Mouse (Mus musculus) bone marrow, adult 2 months (tissue): ENCODE results near the gene Fezf2. TPM values are rescaled to one million over a fixed set of nuclear protein-coding genes. Genes with fewer than 3 reads are reported as not detected.

Source experiments
- H3K27ac ChIP-seq: fragments of 200-500 bp; 2 replicates; pipeline ENCODE4 v1.5.1; 2012; ENCODE audit warnings: low read depth, mild to moderate bottlenecking, control low read depth, inconsistent platforms, low read length; ENCODE audit not compliant: control insufficient read depth, poor library complexity, insufficient read depth
- H3K4me1 ChIP-seq: fragments of 200-500 bp; 2 replicates; pipeline ENCODE4 v1.6.1; 2011; ENCODE audit warnings: low read length; ENCODE audit not compliant: control insufficient read depth, insufficient read depth
- H3K4me3 ChIP-seq: fragments of 200-500 bp; replicated peaks from 2 replicates; pipeline ENCODE3; 2011; ENCODE audit warnings: mild to moderate bottlenecking, low read depth, low read length, control low read depth; ENCODE audit not compliant: control insufficient read depth
- CTCF ChIP-seq: fragments of 200-500 bp; IDR thresholded peaks from 2 replicates; pipeline ENCODE4 v1.5.1; 2011; ENCODE audit warnings: low read length, control low read depth; ENCODE audit not compliant: control insufficient read depth, insufficient read depth
- POLR2A ChIP-seq: fragments of 200-500 bp; IDR thresholded peaks from 2 replicates; pipeline ENCODE4 v1.6.1; 2011; ENCODE audit warnings: low read depth, mild to moderate bottlenecking, control low read depth, low read length, borderline replicate concordance; ENCODE audit not compliant: control insufficient read depth
- WGBS: fragments of 180-500 bp; shearing (Covaris S2); methylation state at CpG from one replicate; pipeline ENCODE4 v1.1.7; 2018; 5-methylcytosine and 5-hydroxymethylcytosine counted together
- polyA plus RNA-seq: library from polyadenylated mRNA; stranded (reverse); fragments of >200 nt; gene quantifications from 2 replicates; pipeline ENCODE4 v1.2.4, GENCODE M21; 2011; ENCODE audit warnings: low replicate concordance; ENCODE audit not compliant: missing spikeins, insufficient read depth, insufficient read length

Fezf2 gene
- polyA plus RNA-seq, 1 experiment: not detected

GRCm38 (mm10) chr14:12340238-12341074, 7.5 kb downstream of the Fezf2 start:
- 3% methylated on average over 19 of the region's 19 CpGs for WGBS
- TF ChIP-seq POLR2A (no peak), CTCF (no peak)
- Histone ChIP-seq H3K4me3 (no peak overlapping the region), H3K4me1 (no peaks in the 10 kb centered on the region), H3K27ac (no peak overlapping the region)

GRCm38 (mm10) chr14:12338811-12339565, 9.0 kb downstream of the Fezf2 start:
- Histone ChIP-seq H3K4me1 (no peaks in the 10 kb centered on the region), H3K4me3 (no peak overlapping the region), H3K27ac (no peak overlapping the region)
- TF ChIP-seq CTCF (no peak), POLR2A (no peak)
- 12% methylated on average over 10 of the region's 10 CpGs for WGBS

- Histone ChIP-seq H3K27ac (no peak overlapping the region), H3K4me1 (no peaks in the 10 kb centered on the region), H3K4me3 (no peak overlapping the region)
- WGBS: 11% methylated on average over 16 of the region's 16 CpGs
- TF ChIP-seq CTCF: no peak
- TF ChIP-seq POLR2A: no peak
These were observed 9.8 kb downstream of the Fezf2 start for GRCm38 (mm10) chr14:12337998-12338809.

- WGBS: 16% methylated on average over 8 of the region's 8 CpGs
These were observed 10.5 kb downstream of the Fezf2 start for GRCm38 (mm10) chr14:12337421-12337997.

GRCm38 (mm10) chr14:12334925-12335324, 13.1 kb downstream of the Fezf2 start:
- Histone ChIP-seq H3K4me3 (no peak overlapping the region), H3K27ac (no peak overlapping the region), H3K4me1 (no peaks in the 10 kb centered on the region)
- TF ChIP-seq CTCF (no peak), POLR2A (no peak)
- WGBS: 43% methylated on average over 7 of the region's 7 CpGs

More at GRCm38 (mm10) chr14:12337421-12337997, 10.5 kb downstream of the Fezf2 start:
- no peak overlapping the region for H3K27ac ChIP-seq
- H3K4me3 ChIP-seq: no peak overlapping the region
- H3K4me1 ChIP-seq: no peaks in the 10 kb centered on the region
- TF ChIP-seq CTCF (no peak), POLR2A (no peak)

GRCm38 (mm10) chr14:12333622-12334021, 14.4 kb downstream of the Fezf2 start:
- Histone ChIP-seq H3K27ac (no peak overlapping the region), H3K4me1 (no peaks in the 10 kb centered on the region), H3K4me3 (no peak overlapping the region)
- TF ChIP-seq POLR2A (no peak), CTCF (no peak)
- WGBS: 73% methylated on average over 7 of the region's 7 CpGs

- TF ChIP-seq POLR2A (no peak), CTCF (no peak)
- Histone ChIP-seq H3K27ac (no peak overlapping the region), H3K4me1 (no peaks in the 10 kb centered on the region), H3K4me3 (no peak overlapping the region)
- WGBS: 89% methylated on average over 2 of the region's 2 CpGs
These were observed 44.9 kb downstream of the Fezf2 start for GRCm38 (mm10) chr14:12303106-12303505.

GRCm38 (mm10) chr14:12300677-12301076, 47.3 kb downstream of the Fezf2 start:
- H3K4me3 ChIP-seq: no peak overlapping the region
- WGBS: 77% methylated on average over 3 of the region's 3 CpGs
- no peak overlapping the region for H3K27ac ChIP-seq
- no peaks in the 10 kb centered on the region for H3K4me1 ChIP-seq
- no peak for TF ChIP-seq CTCF
- TF ChIP-seq POLR2A: no peak
